Mouse (Mus musculus) heart, embryonic 12.5 days (tissue): ENCODE data around the gene Itsn1. TPM values are rescaled to one million over a fixed set of nuclear protein-coding genes. Genes with fewer than 3 reads are reported as not detected.

ENCODE experiments used
- ATAC-seq: fragments of 200-750 bp; cut with Nextera tagmentation; 2 replicates; pipeline ENCODE4 v1.8.0; 2017; ENCODE audit warnings: moderate TSS enrichment, moderate library complexity; ENCODE audit not compliant: insufficient number of reproducible peaks, low FRiP score
- H3K27ac ChIP-seq: fragments of 300-500 bp; sonication (generic); 2 replicates; pipeline ENCODE4 v1.5.1; 2016; ENCODE audit warnings: mild to moderate bottlenecking, moderate library complexity; ENCODE audit not compliant: poor library complexity, severe bottlenecking
- H3K27me3 ChIP-seq: fragments of 300-500 bp; sonication (generic); replicated peaks from 2 replicates; pipeline ENCODE4 v1.6.1; 2016; ENCODE audit warnings: mild to moderate bottlenecking, moderate library complexity
- H3K36me3 ChIP-seq: fragments of 300-500 bp; sonication (generic); 2 replicates; pipeline ENCODE4 v1.6.1; 2016; ENCODE audit warnings: mild to moderate bottlenecking, moderate library complexity
- H3K4me1 ChIP-seq: fragments of 300-500 bp; sonication (generic); replicated peaks from 2 replicates; pipeline ENCODE4 v1.6.1; 2016; ENCODE audit warnings: mild to moderate bottlenecking
- H3K4me2 ChIP-seq: fragments of 300-500 bp; sonication (generic); 2 replicates; pipeline ENCODE4 v1.6.1; 2016; ENCODE audit warnings: mild to moderate bottlenecking, moderate library complexity
- H3K4me3 ChIP-seq: fragments of 300-500 bp; sonication (generic); 2 replicates; pipeline ENCODE4 v1.5.1; 2016; ENCODE audit warnings: mild to moderate bottlenecking
- H3K9ac ChIP-seq: fragments of 300-500 bp; sonication (generic); 2 replicates; pipeline ENCODE4 v1.6.1; 2016; ENCODE audit warnings: mild to moderate bottlenecking, moderate library complexity
- H3K9me3 ChIP-seq: fragments of 300-500 bp; sonication (generic); replicated peaks from 2 replicates; pipeline ENCODE4 v1.6.1; 2016; ENCODE audit warnings: mild to moderate bottlenecking, moderate library complexity
- WGBS: fragments of 180-500 bp; shearing (Covaris S2); methylation state at CpG from one replicate; pipeline ENCODE4 v1.1.7; 2016; 5-methylcytosine and 5-hydroxymethylcytosine counted together
- polyA plus RNA-seq: library from polyadenylated mRNA; unstranded; fragments of >200 nt; fragmentation: Nextera tagmentation; extraction: Ambion mirVana; gene quantifications from 2 replicates; pipeline ENCODE4 v1.2.1, GENCODE M21; 2016

Itsn1 gene
- polyA plus RNA-seq, 1 experiment from 2014 or later = 29.7 TPM

- peaks cover 46% of the 10 kb centered on the region for H3K36me3 ChIP-seq
- H3K9me3 ChIP-seq = no peaks in the 10 kb centered on the region
- no peaks in the 10 kb centered on the region for H3K27me3 ChIP-seq
- H3K4me2 ChIP-seq = no peak overlapping the region
- no peak overlapping the region for H3K9ac ChIP-seq
- ATAC-seq = no peak
- WGBS = 84% methylated on average over 5 of the region's 5 CpGs
- H3K4me1 ChIP-seq = peaks cover 11% of the 10 kb centered on the region
- H3K4me3 ChIP-seq = no peak overlapping the region
- no peak overlapping the region for H3K27ac ChIP-seq
These were observed 104.0 kb downstream of the Itsn1 start for GRCm38 (mm10) chr16:91833121-91833520.

GRCm38 (mm10) chr16:91833558-91833957, 104.5 kb downstream of the Itsn1 start:
- Histone ChIP-seq H3K4me1 (peaks cover 6% of the 10 kb centered on the region), H3K27me3 (no peaks in the 10 kb centered on the region), H3K9ac (no peak overlapping the region), H3K27ac (no peak overlapping the region), H3K9me3 (no peaks in the 10 kb centered on the region), H3K36me3 (peaks cover 45% of the 10 kb centered on the region), H3K4me3 (no peak overlapping the region), H3K4me2 (no peak overlapping the region)
- ATAC-seq = no peak
- 92% methylated on average over 2 of the region's 2 CpGs for WGBS

- 86% methylated on average over 1 of the region's 1 CpGs for WGBS
- Histone ChIP-seq H3K27ac (no peak overlapping the region), H3K27me3 (no peaks in the 10 kb centered on the region), H3K9me3 (no peaks in the 10 kb centered on the region), H3K9ac (no peak overlapping the region), H3K36me3 (peaks cover 46% of the 10 kb centered on the region), H3K4me2 (no peak overlapping the region), H3K4me3 (no peak overlapping the region), H3K4me1 (peaks cover 7% of the 10 kb centered on the region; the same call in 1 of the 2 replicates)
- ATAC-seq = no peak
These were observed 104.9 kb downstream of the Itsn1 start for GRCm38 (mm10) chr16:91833981-91834380.

- no peak overlapping the region for H3K9ac ChIP-seq
- H3K27me3 ChIP-seq = no peaks in the 10 kb centered on the region
- no peaks in the 10 kb centered on the region for H3K9me3 ChIP-seq
- ATAC-seq = no peak
- no peak overlapping the region for H3K4me2 ChIP-seq
- H3K27ac ChIP-seq = no peak overlapping the region
- H3K4me1 ChIP-seq = peaks cover 19% of the 10 kb centered on the region
- WGBS = 95% methylated on average over 6 of the region's 6 CpGs
- peaks cover 49% of the 10 kb centered on the region for H3K36me3 ChIP-seq
- H3K4me3 ChIP-seq = no peak overlapping the region
These were observed 106.7 kb downstream of the Itsn1 start for GRCm38 (mm10) chr16:91835790-91836189.

GRCm38 (mm10) chr16:91836592-91837557, 107.8 kb downstream of the Itsn1 start:
- Histone ChIP-seq H3K4me2 (no peak overlapping the region), H3K4me1 (peaks cover 24% of the 10 kb centered on the region)
- 82% methylated on average over 18 of the region's 18 CpGs for WGBS

GRCm38 (mm10) chr16:91837558-91838041, 108.5 kb downstream of the Itsn1 start:
- WGBS = 95% methylated on average over 4 of the region's 4 CpGs
- no peak overlapping the region for H3K4me3 ChIP-seq
- H3K9ac ChIP-seq = no peak overlapping the region
- peaks cover 55% of the 10 kb centered on the region for H3K36me3 ChIP-seq
- H3K27me3 ChIP-seq = no peaks in the 10 kb centered on the region
- H3K27ac ChIP-seq = no peak overlapping the region
- ATAC-seq = no peak
- peaks cover 24% of the 10 kb centered on the region for H3K4me1 ChIP-seq
- H3K4me2 ChIP-seq = no peak overlapping the region
- H3K9me3 ChIP-seq = no peaks in the 10 kb centered on the region

More at GRCm38 (mm10) chr16:91836592-91837557, 107.8 kb downstream of the Itsn1 start:
- Histone ChIP-seq H3K27me3 (no peaks in the 10 kb centered on the region), H3K9me3 (no peaks in the 10 kb centered on the region), H3K9ac (no peak overlapping the region), H3K36me3 (peaks cover 54% of the 10 kb centered on the region), H3K4me3 (no peak overlapping the region), H3K27ac (no peak overlapping the region)
- ATAC-seq = no peak

- Histone ChIP-seq H3K9ac (no peak overlapping the region), H3K9me3 (no peaks in the 10 kb centered on the region), H3K4me3 (no peak overlapping the region), H3K4me2 (no peak overlapping the region), H3K4me1 (peaks cover 24% of the 10 kb centered on the region), H3K27me3 (no peaks in the 10 kb centered on the region), H3K27ac (no peak overlapping the region), H3K36me3 (peaks cover 64% of the 10 kb centered on the region)
- WGBS = 80% methylated on average over 11 of the region's 11 CpGs
- no peak for ATAC-seq
These were observed 109.7 kb downstream of the Itsn1 start for GRCm38 (mm10) chr16:91838771-91839170.

GRCm38 (mm10) chr16:91839462-91839861, 110.4 kb downstream of the Itsn1 start:
- no peaks in the 10 kb centered on the region for H3K9me3 ChIP-seq
- peaks cover 25% of the 10 kb centered on the region for H3K4me1 ChIP-seq
- H3K27ac ChIP-seq = no peak overlapping the region
- H3K36me3 ChIP-seq = peaks cover 69% of the 10 kb centered on the region
- no peak overlapping the region for H3K9ac ChIP-seq
- WGBS = 43% methylated on average over 11 of the region's 11 CpGs
- no peaks in the 10 kb centered on the region for H3K27me3 ChIP-seq
- no peak for ATAC-seq
- no peak overlapping the region for H3K4me2 ChIP-seq
- no peak overlapping the region for H3K4me3 ChIP-seq

- ATAC-seq = no peak
- no peaks in the 10 kb centered on the region for H3K27me3 ChIP-seq
- H3K27ac ChIP-seq = peak overlapping the region; percentile 29; the same call in 1 of the 2 replicates
- WGBS = 79% methylated on average over 14 of the region's 14 CpGs
- H3K4me1 ChIP-seq = peaks cover 41% of the 10 kb centered on the region
- H3K36me3 ChIP-seq = peaks cover 69% of the 10 kb centered on the region
- H3K9me3 ChIP-seq = no peaks in the 10 kb centered on the region
- H3K4me2 ChIP-seq = no peak overlapping the region
- H3K4me3 ChIP-seq = no peak overlapping the region
- H3K9ac ChIP-seq = no peak overlapping the region
These were observed 112.0 kb downstream of the Itsn1 start for GRCm38 (mm10) chr16:91841026-91841630.

- 0 out of 2 replicates have a peak, but pooled peaks have one; percentile 16 for ATAC-seq
- H3K4me2 ChIP-seq = no peak overlapping the region
- WGBS = 39% methylated on average over 10 of the region's 10 CpGs
These were observed 117.1 kb downstream of the Itsn1 start for GRCm38 (mm10) chr16:91846089-91846741.

More at GRCm38 (mm10) chr16:91846089-91846741, 117.1 kb downstream of the Itsn1 start:
- peak overlapping the region; percentile 67; the same call in 1 of the 2 replicates for H3K27ac ChIP-seq
- peaks cover 54% of the 10 kb centered on the region for H3K36me3 ChIP-seq
- H3K4me1 ChIP-seq = peaks cover 40% of the 10 kb centered on the region
- no peaks in the 10 kb centered on the region for H3K27me3 ChIP-seq
- H3K4me3 ChIP-seq = no peak overlapping the region
- no peaks in the 10 kb centered on the region for H3K9me3 ChIP-seq
- no peak overlapping the region for H3K9ac ChIP-seq
